Mouse (Mus musculus) retina, postnatal 1 day (tissue): Measurements from ENCODE around the gene Birc5.
"Not testable (repeated sequence)": the region's sequence is repeated elsewhere in the genome, so short reads cannot be mapped to it uniquely, and the experiment has no call there.

Source experiments
- DNase-seq: peaks from one replicate; pipeline ENCODE4 v3.0.0-alpha.2; 2012

Gene Birc5

DNA sequence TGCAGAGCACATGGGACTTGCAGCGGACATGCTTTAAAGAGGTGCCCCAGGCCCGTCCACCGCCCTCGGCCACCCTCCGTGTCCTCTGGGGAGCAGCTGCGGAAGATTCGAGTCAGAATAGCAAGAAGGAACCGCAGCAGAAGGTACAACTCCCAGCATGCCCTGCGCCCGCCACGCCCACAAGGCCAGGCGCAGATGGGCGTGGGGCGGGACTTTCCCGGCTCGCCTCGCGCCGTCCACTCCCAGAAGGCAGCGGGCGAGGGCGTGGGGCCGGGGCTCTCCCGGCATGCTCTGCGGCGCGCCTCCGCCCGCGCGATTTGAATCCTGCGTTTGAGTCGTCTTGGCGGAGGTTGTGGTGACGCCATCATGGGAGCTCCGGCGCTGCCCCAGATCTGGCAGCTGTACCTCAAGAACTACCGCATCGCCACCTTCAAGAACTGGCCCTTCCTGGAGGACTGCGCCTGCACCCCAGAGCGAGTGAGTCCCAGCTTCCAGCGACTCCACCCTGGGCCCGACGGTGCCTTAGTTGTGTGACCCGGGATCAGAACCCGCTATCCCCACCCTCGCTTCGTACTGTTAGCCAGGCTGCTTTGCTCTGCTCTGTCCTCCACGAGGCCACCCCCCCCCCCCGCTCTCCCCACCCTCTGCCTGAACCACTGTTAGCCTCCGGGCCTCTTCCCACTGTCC lies at the start of gene Birc5:
Gene Birc5 (plus strand): TSS at position 267 of the 687 bp plus-strand sequence.
- DNase-seq, result peak; percentile 98

DNA sequence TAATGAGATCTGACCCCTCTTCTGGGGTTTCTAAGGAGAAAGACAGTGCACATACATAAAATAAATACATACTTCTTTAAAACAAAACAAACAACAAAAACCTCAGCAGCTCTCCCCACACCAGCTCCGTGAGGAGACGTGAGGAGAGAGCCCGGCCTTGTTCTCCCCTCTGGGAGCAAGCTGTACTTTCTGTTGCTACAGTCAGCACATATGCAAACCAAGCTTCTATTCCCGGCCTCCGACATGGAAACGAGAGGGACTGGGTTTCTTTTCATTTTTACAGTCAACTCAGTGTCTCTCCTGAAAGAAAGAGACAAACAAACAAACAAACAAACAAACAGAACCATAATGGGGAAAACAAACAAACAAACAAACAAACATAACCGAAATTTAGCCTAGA lies 49.0 kb upstream of the Birc5 start:
- DNase-seq, result no peak

DNA sequence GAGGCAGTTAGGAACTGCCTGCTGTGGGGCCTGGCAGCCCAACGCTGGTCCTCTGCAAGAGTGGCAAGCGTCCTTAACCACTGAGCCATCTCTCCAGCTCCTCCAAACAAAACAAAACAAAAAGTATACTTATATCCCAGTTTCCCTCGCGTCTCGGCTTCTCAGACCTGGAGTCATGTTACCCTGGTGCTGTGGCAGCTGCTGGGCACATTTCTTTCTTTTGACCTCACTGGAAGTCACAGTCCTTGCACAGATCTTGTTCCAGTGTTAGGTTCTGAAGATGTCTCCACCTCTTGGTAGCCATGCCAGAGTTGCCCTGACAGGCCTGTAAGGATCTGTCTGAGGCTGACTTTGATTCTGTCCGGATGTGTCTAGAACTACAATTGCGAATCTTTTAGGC lies 47.4 kb upstream of the Birc5 start:
- no peak for DNase-seq

DNA sequence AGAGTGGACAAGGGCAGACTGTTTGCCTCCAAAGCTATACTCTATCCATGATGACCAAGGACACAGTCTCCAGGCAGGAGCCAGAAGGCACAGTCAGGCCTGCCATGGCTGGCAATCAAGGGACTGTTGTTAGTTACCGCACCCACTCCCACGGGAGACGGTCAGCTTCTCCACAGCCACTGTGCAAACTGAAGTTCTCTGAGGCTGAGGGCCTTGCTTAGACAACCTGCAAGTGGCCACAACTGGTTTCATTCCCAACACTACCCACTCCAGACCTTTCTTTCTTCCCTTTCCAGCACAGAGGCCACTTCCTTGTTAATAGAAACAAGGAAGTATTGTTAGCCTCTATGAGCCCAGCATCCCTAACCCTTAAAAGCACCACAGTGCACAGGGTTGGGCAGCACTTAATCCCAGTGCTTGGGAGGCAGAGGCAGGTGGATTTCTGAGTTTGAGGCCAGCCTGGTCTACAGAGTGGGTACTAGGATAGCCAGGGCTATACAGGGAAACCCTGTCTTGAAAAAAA lies 45.8 kb upstream of the Birc5 start:
- DNase-seq, result no peak

DNA sequence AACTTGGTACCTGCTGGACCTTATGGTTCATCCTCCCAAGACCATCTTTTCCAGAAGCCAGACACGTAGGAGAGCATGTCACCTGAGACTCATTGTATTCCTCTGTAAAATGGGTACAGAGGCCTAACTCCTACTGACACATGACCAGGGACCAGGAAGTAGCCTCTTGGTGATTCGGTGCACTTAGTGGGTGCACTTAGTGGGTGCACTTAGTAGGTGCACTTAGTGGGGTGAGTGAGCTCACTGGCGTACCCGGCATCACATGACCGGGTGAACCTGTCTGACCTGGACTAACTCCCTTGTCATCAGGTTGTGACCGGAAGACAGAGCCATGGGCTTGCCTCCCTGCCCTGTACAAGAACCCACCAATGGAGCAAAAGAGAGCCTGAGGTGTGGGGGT lies 42.3 kb upstream of the Birc5 start:
- no peak for DNase-seq

DNA sequence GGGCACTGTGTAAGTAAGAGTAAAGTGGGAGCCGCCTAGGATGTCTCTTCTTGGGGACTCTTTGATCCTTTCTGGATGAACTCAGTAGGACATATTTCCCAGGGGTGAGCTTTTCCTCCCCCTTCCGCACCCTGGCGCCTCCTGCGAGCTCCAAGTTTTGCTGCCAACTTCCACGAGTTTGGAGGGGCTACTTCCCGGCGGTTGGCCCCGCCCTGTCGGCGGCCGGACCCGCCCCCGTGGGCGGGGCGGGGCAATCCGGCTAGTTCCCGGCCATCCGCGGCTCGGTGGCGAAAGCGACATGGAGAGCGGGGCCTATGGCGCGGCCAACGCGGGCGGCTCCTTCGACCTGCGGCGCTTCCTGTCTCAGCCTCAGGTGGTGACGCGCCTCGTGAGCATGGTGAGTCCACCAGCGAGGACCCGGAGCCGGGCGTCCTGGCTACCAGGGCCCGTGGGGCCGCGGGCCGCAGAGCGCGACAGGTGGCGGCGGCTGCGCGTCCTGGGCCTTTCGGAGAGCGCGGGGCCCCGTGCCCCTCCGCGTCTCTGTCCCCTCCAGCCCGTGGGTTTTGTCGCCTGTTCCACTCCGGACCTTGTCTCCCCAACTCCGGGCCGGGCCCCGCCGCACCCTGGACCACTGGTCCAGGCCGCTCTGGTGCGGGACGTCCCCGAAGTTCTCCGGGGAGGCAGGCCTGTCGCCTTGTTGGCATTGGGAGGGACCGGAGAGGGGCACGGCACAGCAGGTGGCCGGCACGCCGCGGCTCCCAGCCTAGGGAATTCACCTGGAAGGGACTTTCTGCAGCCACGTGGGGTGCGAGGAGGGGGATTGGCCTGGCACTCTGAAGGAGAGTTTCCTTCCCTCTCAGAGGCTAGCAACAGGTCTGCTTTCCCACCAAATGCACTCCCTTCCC lies 39.4 kb upstream of the Birc5 start, which contains the start of the genes Gm20708 and Syngr2:
Gene Gm20708 (plus strand): TSS at position 262 of the 905 bp plus-strand sequence.
Gene Syngr2 (plus strand): TSS at position 262 of the 905 bp plus-strand sequence.
- DNase-seq, result peak; percentile 86

DNA sequence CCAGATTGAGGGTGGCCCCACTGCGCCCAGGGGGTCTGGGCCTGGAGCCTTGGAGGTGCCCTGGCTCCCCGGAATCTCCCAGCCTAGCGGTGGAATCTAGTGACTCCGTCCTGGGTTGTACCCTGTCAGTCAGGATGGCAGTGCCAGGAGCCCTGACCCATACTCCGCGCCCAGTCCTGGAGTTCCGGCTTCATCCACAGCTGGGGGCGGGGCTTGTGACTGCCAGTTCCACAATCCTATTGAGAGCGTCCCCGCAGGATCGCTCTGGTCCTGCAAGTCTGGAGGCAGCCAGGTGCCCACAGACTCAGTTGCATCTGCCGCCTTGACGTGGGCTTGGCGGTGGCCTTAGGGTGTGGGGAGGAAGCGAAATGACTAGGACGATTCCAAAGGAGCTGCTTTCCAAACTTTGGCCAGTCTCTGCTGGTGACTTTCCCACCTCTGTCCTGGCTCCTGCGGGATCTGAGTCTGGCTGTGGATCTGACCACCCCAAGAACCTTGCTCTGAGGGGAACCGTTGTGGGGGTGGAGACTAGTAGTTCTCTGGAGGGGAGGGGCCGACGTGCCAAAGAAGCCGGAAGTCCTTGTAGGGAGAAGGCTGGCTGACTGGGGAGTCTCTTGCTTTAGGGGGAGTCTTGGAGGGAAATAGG lies 38.5 kb upstream of the Birc5 start:
- peak; percentile 92 for DNase-seq

DNA sequence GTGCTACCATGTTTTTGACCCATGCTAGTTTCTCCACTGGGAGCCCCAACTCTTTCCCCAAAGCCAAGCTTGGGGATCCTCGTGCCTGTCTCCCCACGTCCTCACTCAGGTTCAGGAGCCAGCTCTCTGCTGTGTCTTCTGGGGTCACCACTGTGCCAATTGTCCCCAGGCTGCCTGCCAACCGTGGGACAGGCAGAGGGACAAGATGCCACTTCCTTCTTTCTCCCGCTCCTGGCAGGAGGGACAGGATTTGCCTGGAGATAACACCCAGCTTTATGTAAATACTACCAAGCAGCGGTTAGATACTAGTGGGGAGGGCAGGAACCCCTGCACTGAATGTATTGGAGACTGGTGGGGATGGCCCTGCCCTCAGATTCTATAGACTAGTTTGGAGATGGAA lies 35.2 kb upstream of the Birc5 start:
- DNase-seq, result no peak

DNA sequence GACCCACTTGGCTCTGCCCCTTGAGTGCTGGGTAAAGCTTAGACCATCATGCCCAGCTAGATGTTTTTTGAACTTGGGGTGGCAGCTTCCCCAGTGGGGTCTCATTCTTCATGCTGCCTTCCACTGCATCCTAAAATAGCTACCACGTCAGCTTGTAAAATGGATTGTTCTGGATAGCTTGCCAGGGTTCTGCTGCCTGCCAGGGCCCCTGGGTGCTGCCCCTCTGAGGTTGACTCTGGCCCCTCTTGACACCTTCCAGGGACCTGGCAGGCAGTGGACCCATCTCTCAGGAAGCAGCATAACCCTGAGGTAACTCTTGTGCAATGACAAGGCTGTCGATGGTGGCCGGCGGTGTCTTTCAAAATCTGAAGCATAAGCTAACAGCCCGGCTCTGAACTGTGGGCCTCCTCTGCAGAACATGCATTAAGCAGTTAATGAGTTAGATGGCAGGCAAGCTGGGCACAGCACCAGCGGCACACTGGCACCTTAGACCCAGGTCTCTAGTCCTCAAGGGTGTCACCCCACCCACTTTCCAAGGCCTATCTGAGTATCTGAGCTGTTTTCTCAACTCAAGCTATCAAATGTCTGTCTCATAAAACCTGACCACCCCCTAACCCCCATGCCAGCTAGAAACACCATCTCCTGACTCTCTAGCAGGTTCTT lies 34.2 kb upstream of the Birc5 start:
- DNase-seq, result no peak

DNA sequence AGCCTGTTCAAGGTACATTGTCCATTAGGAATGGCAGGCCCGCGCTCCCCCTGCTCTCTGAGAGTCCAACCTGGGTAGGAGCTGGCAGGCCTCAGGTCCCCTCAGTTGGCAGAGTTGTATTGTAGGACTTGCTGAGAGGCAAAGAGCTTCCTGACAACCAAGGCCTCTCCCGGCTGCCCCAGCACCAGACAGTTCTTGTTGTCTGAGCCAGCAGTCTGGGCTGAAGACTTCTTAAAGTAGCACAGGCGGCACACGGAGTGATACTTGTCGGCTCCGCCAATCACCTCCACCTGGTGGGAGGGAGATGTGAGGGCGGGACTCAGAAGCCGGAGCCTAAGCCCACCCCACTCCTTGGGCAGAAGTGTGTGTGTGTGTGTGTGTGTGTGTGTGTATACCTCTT lies 33.2 kb upstream of the Birc5 start:
- DNase-seq, result not testable (repeated sequence)

DNA sequence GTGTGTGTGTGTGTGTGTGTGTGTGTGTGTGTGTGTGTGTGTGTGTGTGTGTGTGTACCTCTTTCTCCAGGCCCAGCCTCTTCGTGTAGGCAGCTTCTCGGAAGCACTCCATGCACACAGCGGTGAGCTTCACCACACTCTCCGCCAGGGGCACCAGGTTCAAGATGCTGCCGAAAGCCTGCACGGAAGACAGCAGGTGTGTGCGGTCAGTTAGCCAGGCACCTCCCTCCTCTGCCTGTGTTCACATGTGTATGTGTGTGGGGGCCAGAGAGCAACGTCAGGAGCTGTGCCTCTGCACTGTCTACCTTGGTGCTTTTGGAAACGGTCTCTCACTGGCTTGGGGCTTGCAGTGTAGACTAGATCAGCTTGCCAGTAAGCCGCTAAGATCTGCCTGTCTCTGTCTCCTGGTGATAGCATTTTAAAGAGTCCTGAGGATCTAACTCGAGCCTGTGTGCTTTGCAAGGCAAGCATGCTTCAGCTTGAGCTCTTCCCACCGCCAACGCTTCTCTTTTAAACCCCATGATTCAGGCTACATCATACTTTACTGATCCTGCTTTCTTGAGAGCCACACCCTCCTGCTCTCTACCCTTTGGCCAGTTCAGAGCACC lies 32.6 kb upstream of the Birc5 start:
- no peak for DNase-seq

DNA sequence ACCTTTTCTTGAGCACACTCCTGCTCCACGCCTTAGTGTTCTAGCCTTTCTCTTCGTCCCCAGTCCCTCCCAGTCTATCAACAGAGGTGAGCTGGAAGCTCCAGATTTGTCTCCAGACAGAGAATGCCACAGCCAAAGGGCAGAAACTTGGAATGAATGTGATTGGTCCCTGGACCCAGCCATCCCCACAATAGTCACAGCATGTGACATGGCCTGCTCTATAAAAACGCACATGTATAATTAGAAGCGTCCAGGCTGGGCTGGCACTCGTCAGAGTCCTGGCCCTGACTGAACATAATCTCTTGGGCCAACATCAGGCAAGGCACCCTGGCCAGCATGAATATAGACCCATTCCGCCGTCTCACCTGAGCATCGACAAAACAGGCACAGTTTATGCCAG lies 30.0 kb upstream of the Birc5 start:
- DNase-seq, result no peak

DNA sequence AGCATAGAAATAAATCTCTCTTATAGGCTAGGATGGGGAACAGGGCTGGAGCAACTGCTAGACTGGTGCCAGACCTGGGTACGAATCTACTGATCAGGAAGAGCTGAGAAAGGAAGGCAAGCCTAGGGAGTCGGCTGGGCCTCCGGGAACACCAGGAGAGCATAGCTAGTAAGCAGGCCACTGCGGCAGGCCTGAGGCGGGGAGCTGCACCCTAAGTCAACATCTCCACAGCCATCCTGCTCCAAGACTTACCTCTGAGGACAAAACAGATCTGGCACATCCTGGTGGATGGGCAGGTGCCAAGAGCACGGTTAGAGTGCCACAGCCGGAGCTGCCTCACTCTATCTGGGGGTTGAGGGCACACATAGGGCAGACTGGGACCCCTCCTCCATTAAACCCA lies 28.9 kb upstream of the Birc5 start:
- DNase-seq, result no peak

DNA sequence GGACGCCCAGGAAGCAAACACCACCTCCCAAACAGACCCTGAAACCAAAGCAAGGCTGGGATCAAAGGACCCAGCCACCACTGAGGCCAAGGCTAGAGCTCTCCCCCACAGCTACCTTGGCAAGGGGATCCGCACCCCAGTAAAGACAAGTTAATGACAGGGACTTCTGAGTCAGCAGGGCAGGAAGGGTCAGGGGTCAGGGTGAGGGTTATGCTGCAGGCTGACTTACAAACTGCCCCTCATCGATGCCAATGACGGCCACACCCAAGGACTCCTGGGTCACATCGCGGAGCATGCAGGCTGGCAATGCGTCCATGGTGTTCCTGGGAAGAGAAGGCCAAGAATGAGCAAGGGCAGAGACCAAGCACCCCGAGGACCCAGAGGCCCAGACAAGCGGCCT lies 27.2 kb upstream of the Birc5 start:
- DNase-seq, result no peak

DNA sequence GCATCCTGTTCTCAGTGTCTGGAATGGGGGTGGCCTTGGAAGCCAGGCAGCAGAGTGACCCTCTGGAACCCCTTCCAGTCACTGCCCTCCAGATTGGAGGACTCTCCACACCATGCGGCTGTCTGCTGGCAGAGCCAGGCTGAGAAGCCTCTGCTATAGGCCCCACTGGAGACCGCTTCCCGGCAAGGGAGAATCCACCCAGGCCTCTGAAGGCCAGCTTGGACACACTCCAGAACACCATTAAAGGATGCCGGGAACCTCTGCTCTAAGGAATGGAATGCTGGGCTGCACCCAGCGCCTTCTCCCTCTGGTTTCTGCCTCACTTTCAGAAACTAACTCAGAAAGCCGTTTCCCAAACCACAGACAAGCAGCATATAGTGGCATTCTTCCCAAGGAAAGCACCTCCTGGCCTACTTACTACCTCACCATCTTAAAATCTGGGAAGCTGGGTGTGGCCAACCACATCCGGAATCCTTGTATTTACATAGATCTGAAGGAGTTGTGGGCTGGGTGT lies 26.3 kb upstream of the Birc5 start:
- DNase-seq, result no peak

DNA sequence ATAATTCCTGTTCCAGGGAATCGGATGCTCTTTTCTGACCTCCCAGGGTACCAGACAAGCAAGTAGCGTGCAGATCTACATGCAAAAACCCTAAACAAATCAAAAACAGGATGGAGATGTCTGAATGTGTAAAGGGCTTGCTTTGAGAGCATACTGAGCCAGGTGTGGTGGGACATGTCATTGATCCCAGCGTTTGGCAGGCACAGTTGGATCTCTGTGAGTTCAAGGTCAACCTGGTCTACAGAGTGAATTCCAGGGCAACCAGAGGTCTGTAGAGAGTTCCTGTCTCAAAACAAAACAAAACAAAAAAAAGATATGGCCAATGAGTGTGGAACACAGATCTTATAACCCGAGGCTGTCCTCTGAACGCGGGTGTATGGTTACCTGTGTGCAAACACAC lies 25.6 kb upstream of the Birc5 start:
- DNase-seq, result no peak

DNA sequence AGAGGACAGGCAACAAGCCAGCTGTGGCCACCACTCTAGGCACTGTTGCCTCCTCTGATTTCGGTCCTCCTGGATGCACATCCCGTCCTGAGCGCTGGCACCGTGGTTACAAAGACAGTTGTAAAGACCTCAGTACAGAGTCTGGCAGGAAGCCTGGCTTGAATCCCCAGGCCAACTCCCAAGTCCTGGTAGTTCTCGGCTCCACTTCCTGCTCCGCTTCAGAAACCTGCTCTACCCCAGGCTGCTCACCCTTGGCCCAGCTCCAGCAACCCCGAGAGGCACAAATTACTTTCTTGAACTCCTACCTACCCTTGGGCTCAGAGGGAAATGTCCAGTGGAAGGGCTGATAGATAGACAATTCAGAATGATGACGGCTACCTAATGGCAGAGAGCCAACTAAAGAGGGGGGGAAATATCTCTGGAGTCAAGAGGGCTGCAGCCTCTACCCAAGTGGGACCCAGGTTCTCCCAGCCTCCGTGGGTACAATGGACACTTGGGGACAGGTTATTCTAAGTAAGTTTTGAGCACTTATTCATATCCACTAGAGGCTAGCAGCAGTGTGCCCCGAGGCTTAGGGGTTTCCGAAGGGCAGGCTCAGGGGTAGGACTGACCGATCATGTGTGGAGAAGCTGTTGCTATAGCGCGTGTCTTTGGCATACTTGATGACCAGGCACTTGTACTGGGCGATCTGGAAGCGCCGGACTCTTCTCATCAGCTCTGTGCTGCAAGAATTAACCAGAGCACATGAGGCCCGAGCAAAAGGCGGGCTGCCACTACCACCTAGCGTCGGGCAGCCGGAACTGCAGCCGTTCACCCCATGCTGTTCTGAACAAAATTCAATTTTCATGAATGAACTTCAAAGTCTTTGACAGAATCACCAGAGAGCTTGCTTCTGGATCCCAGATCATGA lies 24.7 kb upstream of the Birc5 start:
- DNase-seq, result peak; percentile 88

DNA sequence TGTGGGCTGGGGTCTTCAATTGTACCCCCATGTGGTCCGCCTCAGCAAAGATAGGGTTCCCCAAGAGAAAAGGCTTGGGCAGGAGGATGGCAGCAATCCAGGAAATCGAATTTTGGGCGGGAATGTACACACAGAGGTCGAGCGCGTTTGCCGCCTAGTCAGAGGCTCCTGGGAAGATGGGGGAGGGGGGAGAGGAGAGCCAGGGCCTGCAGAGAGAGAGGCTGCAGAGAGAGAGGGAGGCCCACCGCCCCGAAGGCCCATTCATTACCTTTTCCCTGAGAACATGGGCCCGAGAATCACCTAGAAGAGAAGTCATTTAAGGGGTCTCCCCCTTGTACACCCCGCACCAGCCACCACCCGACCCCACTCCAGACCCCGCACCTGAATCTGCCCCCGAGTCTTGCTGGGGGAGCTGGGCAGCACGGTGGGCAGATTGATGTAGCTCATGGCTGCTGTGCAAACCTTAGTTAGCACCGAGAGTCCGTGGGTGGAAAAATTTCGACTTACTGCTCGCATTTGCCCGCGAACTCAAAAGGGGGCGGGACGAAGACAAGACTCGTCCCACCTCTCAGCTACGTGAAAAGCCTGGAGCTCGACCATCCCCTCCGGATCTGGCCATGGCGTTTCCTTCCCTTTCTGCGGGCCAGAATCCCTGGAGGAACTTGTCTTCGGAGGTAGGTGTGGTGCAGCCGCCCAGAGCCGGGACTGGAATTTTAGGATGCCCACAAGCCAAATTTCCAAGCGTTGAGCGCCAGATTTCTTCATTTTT lies 23.5 kb upstream of the Birc5 start, which contains the start of the genes Afmid and Tk1:
Gene Afmid (plus strand): TSS at position 592 of the 769 bp plus-strand sequence.
Gene Tk1 (minus strand): TSS at position 760 of the 769 bp plus-strand sequence.
- DNase-seq, result peak; percentile 90

DNA sequence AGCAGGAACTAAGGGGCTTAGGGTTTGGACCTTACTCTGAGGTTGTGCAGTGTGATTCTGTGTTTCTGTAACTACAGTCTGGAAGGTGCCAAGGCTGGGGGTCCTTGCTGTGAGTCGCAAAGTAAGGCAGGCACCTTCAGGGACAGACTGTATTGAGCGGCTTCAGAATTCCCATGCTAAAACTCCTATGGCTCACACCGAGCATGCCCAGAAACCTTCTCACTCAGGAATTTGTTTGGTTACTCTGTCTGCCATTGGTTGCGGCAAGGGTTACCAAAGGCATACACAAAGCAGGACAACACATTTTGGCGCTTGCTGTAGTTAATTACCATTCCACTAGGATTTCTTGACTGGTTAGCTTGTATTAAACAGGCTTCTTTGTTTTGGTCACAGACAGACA lies 22.9 kb upstream of the Birc5 start:
- DNase-seq, result peak; percentile 52

DNA sequence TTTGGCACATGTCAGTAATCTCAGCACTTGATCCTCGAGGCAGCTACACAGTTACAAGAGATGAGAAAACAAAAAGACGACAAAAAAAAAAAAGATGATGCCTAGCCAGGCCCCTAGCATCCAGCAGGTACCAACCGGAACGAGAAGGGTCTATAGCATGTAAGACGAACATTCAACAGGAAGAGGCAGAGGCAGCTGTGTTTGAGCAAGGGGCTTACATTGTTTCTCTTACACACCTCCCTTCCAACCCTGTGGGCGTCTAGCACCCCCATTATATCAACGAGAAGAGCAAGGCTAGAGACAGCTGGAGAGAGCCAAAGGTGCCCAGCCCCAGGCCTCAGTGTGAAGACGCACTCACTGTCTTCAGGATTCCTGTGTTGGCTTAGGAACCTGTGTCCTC lies 22.1 kb upstream of the Birc5 start:
- DNase-seq, result no peak
